Mouse (Mus musculus): Measurements from ENCODE around the gene Eefsec.
A peak's percentile ranks its signal among the peaks of the same experiment; 100 is the strongest.

Gene Eefsec

DNA sequence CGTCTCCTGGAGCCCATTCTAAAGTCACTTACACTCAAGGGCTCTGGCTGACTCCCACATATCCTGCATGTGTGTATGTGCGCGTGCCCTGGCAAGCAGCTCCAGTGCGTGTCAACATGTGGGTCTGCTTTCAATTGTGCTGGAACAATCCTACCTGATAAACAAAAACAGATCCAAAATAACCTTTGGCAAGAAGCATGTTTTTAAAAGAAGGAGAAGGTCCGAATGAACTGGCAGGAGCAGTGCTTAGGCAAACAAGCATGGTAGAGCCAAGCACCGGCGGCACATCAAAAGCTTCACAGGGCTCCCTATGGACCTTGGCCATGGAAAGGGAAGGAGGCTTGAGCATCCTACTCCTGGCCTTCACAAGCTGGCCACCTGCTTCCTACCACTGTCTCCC, 105.6 kb downstream of the Eefsec start:
- no peak for DNase-seq

DNA sequence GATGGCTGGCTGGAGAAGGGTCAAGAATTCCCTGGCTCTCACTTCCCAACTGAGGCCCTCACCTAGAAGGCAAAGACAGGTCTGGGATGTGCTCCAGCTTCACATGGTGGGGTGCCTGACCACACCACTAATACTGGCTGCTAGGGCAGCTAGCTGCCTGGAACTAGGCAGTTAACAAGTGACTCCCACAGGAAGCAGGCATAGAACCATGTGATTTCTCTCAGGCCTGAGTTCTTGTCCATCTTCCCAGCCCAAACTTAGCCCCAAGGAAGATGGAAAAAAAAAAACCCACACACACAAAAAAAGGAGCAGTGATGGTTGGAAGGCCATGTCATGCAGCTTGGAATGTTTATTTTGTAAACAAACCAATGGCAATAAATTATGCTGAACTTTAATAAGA, 117.0 kb downstream of the Eefsec start:
- DNase-seq = no peak

DNA sequence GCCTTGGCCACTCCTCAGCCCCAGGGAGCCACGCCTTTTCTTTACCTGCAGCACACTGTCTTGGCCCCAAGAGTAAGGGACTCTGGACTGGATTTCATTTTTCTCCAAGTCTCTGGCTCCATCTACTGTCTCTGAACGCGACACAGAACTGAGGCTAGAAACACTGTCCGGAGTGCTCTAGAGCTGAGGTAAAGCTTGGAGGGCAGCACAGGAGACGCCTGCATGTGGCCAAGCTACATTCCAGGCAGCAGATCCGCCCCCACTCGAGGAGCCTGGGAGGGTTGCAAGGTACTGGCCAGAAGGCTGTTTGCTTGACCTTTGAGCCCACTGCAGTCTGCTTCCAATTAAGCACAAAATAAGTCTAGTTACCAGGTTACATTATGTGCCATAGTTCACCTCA, 124.5 kb downstream of the Eefsec start:
- peak in 1 of 2 experiments; percentile 37 for DNase-seq

DNA sequence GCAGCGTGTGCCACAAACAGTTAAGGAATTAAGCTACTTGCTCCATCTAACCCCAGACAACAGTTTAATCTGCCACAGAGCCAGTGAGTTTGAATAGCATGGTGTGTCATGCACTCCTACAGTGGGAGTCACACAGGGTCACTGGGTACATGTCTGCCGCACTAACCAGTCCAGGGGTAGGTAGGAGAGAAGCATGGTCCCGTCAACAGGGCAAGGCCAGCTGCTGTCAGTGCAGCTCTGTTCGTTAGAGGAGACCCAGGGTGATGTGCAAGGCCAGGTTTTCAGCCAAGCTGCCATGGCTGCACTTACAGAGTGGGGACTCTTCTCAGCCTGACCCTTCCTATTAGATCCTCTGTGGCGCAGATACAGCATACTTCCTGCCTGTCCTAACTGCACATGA, 125.1 kb downstream of the Eefsec start:
- no peak for DNase-seq

DNA sequence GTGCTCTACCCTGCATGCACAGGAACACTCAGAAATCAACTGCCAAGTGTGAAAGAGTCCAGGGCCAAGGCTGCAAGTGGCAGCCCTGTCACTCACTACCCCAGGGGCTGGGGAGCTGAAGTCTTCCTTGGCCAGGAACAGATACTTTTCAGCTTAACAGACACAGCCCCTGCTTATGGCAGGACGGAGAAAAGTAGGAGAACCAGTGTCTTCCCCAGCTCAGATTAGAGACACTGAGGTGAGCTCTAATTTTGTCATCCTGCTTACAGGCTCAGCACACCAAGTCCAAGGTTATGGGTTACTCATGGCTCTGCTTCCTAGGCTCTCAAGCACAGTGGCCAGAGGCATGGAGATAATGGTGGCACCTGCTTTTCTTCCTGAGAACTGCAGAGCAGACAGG, 126.6 kb downstream of the Eefsec start:
- no peak for DNase-seq

DNA sequence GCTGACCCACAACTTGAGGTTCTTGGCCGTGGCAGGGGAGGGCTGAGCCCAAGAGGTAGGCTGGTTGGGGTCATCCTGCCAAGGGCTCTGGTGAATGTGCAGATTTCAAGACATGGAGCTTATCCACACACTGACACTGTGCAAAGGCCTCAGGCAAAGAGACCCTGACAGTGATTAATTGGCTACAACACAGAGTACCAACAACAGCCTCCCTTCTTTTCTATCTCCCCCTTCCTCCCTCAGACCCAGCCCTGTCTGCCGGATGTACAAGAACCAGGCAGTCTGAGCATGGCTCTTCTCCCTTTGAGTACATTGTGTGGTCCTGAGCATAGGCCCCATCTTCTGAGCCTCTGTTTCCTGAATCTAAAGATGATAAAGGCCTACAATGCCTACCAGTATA, 131.0 kb downstream of the Eefsec start:
- DNase-seq = no peak

DNA sequence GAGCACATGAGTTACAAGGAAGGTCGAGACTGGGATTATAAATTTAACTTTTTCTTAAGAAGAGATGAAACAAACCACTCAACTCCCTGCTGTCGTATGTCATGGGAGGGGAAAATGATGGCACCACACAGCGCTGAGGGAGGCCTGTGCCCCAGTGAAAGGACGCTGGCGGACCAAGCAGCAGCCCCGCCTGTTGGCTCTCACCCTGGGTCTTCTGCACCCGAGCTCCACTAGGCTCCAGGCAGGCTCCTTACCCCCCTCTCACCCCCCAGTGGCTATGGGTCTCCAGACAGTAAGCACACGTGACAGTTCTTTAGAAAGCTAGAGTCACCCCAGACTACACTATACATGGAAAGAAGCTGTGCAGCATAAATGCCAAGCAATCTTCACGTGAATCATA, 132.4 kb downstream of the Eefsec start:
- no peak for DNase-seq

DNA sequence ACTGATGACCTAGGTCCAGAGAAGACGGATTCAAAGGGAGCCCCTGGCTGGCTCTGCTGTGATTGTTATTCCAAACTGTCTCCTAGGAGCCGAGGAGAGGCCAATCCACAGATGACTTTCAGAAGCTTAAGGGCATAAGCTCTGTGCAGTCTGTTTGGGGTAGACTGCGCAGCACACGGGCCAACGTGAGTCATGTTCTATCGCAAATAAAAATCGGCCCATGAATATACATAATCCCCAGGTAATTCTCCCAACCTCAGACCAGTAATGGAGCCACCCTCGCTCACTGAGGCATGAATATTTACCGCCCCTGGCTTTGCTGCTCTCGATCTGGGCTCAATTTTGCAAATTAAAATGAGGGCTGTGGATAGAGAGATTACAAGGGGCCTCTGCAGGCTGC, 134.7 kb downstream of the Eefsec start:
- no peak for DNase-seq

DNA sequence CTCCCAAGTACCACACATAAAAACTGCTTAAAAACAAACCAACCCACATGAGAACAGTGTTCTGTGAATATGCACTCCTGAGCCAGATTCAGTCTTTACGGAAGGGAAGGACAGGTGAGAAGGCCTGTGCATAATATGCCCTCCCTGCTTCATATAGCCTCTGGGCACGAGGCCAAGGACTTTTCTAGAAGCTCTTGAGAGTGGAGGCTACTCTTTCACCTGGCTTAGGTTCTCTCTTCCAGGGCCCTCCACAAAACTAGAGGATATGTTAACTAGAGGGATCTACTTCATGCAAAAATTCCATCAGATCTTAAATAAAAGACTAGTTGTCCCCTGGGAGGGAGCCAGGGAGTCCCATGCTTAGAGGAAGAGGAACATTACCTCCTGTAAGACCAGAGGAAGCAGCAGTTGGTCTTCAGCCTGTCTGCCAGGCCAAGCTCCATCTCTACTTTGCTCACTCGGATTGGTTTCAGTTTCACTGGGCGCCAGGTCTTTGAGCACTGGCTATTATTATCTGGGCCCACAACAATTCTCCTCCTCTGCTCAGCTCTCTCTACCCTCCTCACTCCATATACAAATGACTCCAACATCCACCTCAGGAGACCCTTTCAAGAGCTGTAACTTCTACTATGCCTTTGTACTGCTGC, 140.1 kb downstream of the Eefsec start:
- DNase-seq = no peak

DNA sequence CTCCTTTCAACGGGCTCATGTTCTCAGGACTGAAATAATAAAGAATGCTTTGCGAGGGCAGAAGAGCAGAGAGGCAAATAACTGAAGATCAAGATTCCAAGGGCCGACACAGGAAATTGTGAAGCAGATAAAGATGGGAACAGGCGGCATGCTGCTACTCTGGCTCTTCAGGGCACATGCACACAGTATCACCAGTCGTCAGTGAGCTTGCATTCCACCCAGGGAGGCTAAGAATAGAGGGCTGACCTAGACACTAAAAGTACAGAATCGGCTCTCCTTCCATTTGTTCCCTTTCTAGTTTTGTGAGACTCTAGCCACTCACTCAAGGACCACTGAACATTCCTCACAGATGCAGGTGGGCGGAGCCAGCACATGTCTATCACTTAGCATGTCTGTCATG, 145.1 kb downstream of the Eefsec start:
- no peak for DNase-seq

DNA sequence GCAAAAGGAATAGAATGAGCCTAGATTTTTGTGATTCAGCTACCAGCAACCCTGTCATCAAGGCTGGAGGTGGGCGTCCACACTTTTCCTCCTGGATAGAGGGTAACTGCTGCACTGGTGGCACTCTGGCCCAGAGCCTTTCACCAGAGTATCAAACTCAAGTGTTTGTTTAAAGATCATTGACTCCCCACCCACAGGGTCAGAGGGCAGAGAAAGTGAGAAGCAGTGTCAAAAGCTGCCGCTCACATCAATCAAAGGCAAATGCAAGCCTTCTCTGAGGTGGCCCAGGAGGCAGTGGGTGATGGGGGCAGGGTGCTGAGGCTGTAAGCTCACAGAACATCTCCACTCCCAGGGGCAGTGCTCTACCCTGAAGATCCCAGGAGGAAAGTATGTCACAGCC, 146.8 kb downstream of the Eefsec start:
- no peak for DNase-seq

DNA sequence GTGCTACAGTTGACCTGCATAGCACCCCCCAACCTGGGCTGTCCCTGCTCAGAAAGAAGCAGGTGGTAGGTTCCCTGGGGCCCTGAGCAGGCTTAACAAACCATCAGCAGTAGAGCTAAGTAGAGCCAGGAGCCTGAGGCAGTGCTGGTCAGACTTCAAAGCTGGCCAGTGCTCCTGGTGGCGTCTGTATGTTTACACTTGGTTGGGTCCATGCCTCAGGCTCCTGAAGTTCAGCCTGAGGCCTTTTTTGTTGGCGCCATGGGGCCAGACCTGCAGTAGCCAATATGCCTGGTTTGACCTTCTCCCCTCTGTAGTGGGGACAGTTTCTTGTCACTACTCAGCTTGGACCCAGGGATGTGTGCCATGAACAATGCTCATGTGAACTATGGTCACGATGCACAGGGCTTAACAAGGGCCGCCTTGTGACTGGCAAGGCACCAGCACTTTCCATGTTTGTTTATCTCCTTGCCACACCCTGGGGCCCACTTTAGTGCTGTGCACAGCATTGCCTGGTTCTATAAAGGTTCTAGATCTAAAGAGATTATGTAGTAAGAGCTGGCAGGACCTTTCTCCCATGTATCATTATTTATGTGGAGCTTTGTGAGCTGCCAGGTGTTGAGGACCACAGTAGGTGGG, 153.9 kb downstream of the Eefsec start:
- DNase-seq = no peak

DNA sequence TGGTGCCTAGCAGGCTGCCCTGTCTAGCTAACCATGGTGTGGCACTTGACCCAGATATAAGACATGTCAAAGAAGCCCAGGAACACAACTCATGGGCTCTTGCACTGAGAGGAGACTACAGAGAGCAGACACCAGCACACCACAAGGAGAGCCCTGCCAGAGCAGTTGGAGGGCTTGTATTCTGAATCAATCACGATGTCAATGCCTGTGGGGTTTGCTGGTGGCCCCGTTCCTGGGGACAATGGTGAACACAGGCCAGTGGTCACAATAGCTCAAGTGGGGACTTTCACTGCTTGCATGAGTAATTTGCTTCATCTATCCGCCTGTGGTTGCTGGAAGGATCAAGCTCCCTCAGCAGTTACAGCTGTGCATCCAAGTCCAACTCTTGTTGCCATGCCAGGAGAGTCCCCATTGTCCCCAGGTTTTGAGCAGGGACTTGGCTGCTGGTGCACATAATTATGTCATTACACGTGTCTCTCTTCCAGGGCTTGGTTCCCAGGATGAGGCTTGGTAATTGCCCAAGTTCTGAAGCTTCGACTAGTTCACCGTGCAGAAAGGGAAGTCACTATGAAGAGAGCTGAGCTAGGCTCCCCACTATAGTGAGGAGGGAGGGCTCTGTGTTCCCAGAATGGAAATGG, 156.1 kb downstream of the Eefsec start:
- peak; percentile 37 to 42 for DNase-seq

DNA sequence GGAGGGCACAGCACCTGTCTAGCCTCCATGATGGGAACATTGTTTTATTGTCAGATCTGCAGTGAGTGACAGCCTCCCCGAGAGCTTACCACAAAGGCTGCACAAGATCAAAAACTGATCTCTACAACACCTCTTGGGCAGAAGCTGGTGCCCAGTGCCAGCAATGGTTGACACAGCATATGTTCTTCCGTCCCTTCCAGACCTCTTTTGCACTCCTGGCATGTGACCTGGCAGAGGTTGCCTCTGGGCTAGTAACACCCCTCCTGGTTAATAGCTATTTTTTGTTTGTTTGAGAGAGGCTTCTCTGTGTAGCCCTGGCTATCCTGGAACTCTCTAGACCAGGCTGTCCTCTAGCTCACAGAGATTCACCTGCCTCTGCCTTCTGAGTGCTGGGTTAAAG, 168.2 kb downstream of the Eefsec start:
- peak; percentile 31 to 38 for DNase-seq

DNA sequence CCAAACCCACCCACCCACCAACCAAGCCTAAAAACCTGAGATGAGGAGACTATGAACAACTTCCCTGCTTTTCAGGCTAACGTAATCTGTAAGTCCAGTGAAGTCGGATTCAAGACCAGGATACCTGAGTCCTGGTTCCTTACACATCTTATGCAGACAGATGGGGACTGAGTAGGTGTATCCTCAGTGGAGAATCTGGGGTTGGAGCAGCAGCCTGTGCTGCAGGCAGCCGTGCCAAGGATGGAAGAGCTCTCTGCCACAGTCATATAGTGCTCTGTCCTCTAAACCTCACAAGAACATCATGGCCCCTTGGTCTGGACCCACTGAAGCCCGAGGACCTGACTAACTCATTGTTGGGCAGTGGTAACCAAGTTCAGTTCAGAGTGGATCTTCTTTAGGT, 169.1 kb downstream of the Eefsec start:
- DNase-seq = no peak

DNA sequence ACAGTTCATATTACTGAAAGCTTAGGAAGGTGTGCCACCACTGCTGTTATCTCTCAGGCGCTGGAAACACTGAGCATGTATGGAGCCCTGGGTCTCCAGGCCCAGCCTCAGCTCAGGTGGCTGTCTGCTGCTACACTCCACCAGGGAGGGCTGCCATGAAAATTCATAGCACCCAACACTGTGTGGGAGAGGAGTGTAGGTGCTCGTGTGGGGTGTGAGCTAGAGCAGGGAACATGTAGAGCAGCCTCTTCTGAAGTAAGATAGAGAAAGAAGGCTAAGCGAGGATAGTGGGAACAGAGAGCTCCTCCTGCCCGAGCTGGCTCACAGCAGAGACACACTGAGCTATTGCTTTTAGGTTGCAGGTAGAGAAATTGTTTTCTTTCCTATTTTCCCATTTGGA, 170.1 kb downstream of the Eefsec start:
- DNase-seq = no peak

DNA sequence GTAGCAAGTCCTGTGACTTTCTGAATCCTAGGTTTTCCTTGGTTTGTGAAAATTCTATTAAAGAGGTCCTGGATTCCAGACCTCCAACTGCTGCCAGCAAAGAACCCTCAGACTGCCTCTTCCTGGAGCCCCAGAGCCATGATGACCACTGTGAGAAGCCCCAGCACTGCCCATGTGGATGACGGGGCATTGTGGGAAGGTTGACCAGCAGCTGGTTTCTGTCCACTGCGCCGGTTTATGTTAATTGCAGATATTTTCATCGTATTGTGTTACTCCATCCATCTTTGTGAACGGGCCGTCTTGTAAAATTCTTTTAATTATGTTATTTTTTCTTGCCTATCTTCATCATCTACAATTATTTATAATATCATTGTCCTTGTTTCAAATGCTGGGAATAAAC, 171.7 kb downstream of the Eefsec start:
- DNase-seq = no peak

DNA sequence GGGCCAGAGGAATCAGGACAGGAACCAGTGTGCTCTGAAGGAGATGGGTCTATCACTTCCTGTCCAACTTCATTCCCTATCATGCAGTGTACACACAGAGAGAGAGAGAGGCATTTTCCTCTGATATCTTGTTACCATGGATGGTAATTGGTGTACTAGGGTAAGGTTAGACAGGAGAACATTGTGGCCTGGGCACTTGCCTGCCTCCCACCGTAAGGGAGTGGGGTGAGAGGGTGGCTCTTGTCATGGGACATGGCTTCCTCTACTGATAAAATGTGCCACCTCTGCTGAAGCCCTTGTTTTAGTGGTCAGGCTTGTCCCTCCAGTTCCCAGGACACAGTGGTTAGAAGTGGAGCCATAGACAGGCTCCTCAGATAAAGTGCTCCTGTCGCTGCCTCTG, 178.4 kb downstream of the Eefsec start:
- DNase-seq = no peak

DNA sequence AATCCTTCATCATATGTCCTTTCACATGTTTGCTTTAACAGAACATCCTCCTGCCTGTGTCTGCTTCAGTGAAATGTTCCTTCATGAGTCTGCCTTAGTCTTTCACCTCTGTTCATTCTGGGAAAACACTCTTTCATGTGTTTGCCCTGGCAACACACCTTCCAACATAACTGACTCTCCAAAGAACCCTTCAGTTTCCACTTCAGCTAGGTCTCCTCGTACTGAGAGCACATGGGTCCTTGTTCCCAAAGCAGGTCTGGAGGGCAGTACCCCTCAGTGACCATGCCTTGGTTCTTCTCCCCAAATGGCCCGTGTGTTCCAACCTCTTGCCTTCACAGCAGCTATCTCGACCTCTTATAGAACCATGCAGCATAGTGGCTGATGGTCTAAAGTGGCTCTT, 179.3 kb downstream of the Eefsec start:
- no peak for DNase-seq

DNA sequence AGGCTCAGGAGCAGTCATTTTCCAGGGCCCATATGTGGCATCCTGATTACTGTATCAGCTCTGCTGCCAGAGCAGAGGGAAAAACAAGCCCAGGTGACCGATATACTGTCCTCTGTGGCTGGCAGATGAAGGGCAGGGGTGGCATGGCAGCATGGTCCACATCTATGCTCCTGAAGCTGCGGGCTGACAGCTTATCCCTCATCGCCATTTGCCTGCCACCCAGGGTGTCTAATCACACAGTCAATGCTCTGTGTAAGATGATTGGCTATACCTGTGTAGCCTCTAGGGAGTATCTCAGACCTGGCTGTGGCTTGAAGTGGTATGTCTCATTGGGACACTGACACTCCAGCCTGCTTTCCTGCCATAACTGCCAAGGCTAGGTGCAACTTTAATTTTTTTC, 180.3 kb downstream of the Eefsec start:
- DNase-seq = no peak

DNA sequence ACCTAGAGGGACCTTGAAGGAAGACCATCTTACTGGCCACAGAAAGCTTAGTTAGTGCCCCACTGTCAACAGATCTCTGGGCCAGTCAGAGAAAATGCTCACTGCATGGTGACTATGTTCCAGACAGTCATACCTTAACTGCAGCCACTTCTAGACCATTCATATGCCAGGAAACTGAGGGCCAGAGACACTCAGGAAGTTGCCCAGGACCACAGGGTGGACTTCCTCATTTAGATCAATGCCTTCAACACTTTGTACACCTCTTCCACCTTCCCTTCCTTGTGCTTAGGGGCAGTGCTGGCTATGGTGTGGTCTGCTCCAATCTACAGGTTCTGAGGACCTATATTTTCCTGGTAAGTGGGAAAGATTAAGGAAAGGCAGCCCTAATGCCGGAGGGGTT, 181.0 kb downstream of the Eefsec start:
- no peak for DNase-seq

DNA sequence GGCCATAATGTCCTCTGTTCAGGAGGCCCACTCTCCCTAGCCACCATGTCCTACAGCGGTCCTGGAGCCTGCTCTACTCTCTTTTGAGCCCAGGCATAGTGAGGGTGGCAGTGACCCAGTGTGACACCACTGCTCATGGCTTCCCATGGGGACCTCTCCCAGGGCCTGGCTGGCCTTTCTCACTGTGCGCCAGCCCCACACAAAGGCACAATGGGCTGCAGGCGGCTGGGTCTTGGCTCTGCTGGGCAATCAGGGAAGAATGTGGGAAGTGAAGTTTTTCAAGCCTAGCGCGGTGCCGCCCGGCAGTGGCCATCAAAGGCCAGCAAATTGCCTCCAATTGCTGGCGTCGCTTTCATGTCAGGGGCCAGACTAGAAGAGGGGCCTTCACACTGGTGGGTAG, 184.2 kb downstream of the Eefsec start:
- DNase-seq = no peak

DNA sequence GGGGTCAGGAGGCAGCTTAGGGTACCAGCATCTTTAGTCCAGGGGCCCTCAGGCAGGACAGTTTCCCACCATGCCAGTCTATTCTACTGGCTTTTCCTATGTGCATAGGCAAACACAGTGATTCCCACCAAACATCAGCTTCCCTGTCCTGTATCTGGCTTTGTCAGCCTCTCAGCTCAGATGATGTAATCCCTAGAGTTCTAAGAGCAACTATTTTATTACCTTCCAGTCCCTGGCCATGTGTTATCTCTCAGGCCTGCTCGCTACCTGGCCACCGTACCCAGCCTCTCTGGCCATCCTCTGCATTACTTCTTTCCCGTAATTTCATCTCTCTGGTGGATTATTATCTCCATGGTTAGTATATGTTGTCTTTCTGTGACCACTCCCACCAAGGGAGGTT, 185.7 kb downstream of the Eefsec start:
- no peak for DNase-seq

DNA sequence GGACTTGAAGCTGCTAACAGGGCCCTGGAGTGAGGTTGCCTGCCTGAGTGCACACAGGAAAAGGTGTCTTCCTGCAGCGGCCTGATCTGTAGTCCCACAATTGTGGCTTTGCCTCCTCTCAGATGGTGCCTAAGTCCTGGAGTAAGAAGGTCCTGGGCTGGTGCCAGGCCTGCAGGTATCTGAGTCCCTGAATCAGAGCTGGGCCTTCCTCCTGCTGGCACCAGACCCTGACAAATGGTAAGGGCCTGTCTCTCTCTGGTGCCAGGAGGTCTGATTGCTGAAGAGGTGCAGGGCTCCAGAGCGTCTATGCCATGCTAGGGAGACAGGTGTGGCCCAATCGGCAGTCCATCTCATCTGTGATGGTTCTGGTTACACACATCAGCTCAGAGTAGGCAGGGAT, 186.7 kb downstream of the Eefsec start:
- DNase-seq = peak; percentile 71 to 79

DNA sequence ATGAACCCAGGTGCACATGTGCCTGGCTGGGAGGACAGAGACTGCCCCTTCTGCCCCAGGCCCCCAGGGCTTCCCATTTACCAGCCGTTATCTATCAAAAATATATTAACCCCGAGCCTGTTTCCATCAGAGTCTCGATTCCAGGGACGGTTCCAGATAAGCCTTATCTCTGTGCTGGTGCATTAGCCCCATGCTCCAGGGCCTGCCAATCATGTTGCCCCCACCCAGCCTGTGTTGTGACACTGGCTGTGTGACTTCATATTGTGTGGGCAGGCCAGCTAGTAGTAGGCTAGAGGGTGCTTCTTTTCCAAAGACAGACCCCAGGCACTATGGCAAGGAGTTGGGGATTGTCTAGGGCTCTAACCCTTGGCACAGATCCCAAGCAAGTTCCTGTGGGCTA, 190.9 kb downstream of the Eefsec start:
- DNase-seq = no peak
